Mouse (Mus musculus) erythroblast, embryonic 14.5 days (primary cell): ENCODE results near the gene Cntn5. TPM values are rescaled to one million over a fixed set of nuclear protein-coding genes. Genes with fewer than 3 reads are reported as not detected.
"Not testable (repeated sequence)": the region's sequence is repeated elsewhere in the genome, so short reads cannot be mapped to it uniquely, and the experiment has no call there.

Source experiments
- H3K27me3 ChIP-seq: 2 replicates; pipeline ENCODE4 v1.6.1; 2012; ENCODE audit warnings: inconsistent platforms; ENCODE audit not compliant: control insufficient read depth
- H3K36me3 ChIP-seq: 2 replicates; pipeline ENCODE4 v1.6.1; 2012; ENCODE audit warnings: mild to moderate bottlenecking, inconsistent platforms; ENCODE audit not compliant: control insufficient read depth
- H3K4me1 ChIP-seq: 2 replicates; pipeline ENCODE4 v1.6.1; 2012; ENCODE audit warnings: inconsistent platforms; ENCODE audit not compliant: control insufficient read depth
- H3K4me3 ChIP-seq: replicated peaks from 2 replicates; pipeline ENCODE3; 2012; ENCODE audit warnings: moderate library complexity, mild to moderate bottlenecking, inconsistent platforms
- H3K9me3 ChIP-seq: 2 replicates; pipeline ENCODE4 v1.6.1; 2012; ENCODE audit warnings: low read length, inconsistent platforms, mixed read lengths; ENCODE audit not compliant: control insufficient read depth
- GATA1 ChIP-seq: IDR thresholded peaks from 2 replicates; pipeline ENCODE4 v1.6.1; 2012; ENCODE audit warnings: low read length, inconsistent platforms, mixed read lengths
- TAL1 ChIP-seq: IDR thresholded peaks from 3 replicates; pipeline ENCODE4 v1.6.1; 2012; ENCODE audit warnings: low read length, inconsistent platforms, mixed read lengths
- polyA plus RNA-seq: library from polyadenylated mRNA; stranded (reverse); fragments of >175 nt; gene quantifications from 2 replicates; pipeline ENCODE4 v1.2.3, GENCODE M21; 2012

The Cntn5 gene
- polyA plus RNA-seq, 1 experiment = not detected

DNA sequence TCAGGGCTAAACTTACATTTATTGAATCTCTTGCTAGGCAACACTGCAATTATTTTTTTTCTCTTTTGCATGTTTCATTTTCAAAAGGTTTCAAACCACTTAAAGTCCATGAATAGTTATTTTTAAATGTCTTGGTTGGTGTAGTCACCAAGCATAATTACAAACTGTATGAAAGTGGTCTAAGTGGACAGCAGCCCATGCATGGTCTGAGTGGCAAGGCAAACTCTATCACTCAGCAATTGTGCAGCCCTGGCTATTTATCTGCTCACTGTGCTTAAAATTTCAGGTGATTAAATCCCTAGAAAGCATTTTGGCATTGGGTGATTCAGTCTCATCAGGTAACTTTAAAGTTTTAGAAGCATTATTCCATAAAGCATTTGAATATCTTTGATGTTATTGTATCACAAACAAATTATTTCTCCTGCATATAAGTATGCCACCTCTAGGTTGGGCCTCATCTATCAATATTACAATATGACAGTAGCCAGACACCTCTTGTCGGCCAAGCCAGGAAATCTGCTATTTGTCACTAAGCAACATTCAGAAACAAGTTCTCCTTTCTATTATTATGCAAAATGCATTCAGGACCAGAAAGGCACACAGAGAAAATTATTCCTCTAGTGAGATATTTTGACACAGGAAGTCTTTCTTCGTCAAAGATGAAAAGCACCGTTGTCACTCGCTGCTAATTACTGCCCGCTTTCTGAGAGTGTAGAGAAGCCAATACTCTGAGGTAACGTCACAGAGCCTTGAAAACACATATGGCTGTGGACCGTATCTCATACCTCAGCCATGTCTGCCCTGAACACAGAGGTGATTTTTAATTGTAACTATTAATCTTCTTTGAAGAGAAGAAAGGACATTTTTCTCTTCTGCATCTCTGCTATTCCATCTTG is 329.0 kb downstream of the Cntn5 start:
- TF ChIP-seq TAL1 (no peak), GATA1 (no peak)
- Histone ChIP-seq H3K27me3 (no peaks in the 10 kb centered on the region), H3K9me3 (no peaks in the 10 kb centered on the region), H3K4me3 (no peak overlapping the region), H3K4me1 (no peaks in the 10 kb centered on the region), H3K36me3 (no peaks in the 10 kb centered on the region)

DNA sequence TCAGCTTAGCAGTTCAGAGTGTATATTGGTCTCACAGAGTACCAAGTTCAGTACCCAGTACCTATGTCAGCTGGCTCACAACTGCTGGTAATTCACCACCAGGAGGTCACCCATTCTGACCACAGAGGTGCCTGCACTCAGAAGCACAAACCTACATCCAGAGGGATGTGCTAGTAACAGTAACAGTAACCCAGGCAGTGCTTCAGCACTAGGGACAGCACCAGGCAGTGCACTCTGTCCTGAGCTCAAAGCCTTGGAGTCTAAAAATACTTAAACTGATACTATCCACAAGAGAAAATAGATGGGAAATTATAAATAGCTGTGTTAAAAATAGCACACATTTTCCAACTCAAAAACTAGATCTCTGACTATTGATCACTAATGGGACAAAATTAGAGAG is 334.7 kb downstream of the Cntn5 start:
- no peaks in the 10 kb centered on the region for H3K4me1 ChIP-seq
- TF ChIP-seq TAL1 (no peak), GATA1 (no peak)
- H3K4me3 ChIP-seq = no peak overlapping the region
- no peaks in the 10 kb centered on the region for H3K27me3 ChIP-seq
- H3K36me3 ChIP-seq = no peaks in the 10 kb centered on the region
- H3K9me3 ChIP-seq = no peaks in the 10 kb centered on the region

- H3K36me3 ChIP-seq, H3K4me3 ChIP-seq, H3K27me3 ChIP-seq, H3K4me1 ChIP-seq, H3K9me3 ChIP-seq: not testable (repeated sequence)
Measured at GRCm38 (mm10) chr9:10540877-10541276, 363.7 kb downstream of the Cntn5 start.

GRCm38 (mm10) chr9:10532248-10532647 is 372.3 kb downstream of the Cntn5 start:
- H3K27me3 ChIP-seq = no peaks in the 10 kb centered on the region
- TF ChIP-seq GATA1 (no peak), TAL1 (no peak)
- no peaks in the 10 kb centered on the region for H3K9me3 ChIP-seq
- no peaks in the 10 kb centered on the region for H3K4me1 ChIP-seq
- no peaks in the 10 kb centered on the region for H3K36me3 ChIP-seq
- no peak overlapping the region for H3K4me3 ChIP-seq

GRCm38 (mm10) chr9:10531087-10531486 is 373.5 kb downstream of the Cntn5 start:
- H3K9me3 ChIP-seq = no peaks in the 10 kb centered on the region
- TF ChIP-seq TAL1 (no peak), GATA1 (no peak)
- H3K4me3 ChIP-seq = no peak overlapping the region
- H3K36me3 ChIP-seq = no peaks in the 10 kb centered on the region
- H3K4me1 ChIP-seq = no peaks in the 10 kb centered on the region
- H3K27me3 ChIP-seq = no peaks in the 10 kb centered on the region

DNA sequence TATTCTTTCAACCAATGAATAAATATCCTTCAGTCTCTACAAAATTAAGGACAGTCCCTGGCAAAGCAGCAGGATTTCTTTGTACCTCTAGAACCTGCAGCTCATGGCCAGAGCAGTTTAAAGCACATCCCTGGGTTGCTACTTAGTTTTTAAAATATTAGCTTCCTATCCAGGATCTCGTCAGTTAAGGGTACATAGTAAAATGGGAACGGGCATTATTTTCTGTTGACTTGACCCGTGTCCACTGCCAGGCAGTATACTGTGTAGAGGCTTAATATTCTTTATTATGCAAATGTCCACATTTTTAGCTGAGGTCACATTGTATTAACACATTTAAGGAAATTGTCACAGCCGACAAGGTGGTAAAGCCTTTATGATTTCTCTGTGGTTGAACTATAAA is 375.0 kb downstream of the Cntn5 start:
- Histone ChIP-seq H3K9me3 (no peaks in the 10 kb centered on the region), H3K4me1 (no peaks in the 10 kb centered on the region), H3K27me3 (no peaks in the 10 kb centered on the region), H3K4me3 (no peak overlapping the region), H3K36me3 (no peaks in the 10 kb centered on the region)
- no peak for TF ChIP-seq GATA1
- TF ChIP-seq TAL1 = no peak

- TF ChIP-seq GATA1 (no peak), TAL1 (no peak)
- H3K4me1 ChIP-seq = no peaks in the 10 kb centered on the region
- no peaks in the 10 kb centered on the region for H3K9me3 ChIP-seq
- H3K4me3 ChIP-seq = no peak overlapping the region
- no peaks in the 10 kb centered on the region for H3K27me3 ChIP-seq
- H3K36me3 ChIP-seq = no peaks in the 10 kb centered on the region
Measured at GRCm38 (mm10) chr9:10529113-10529512, 375.5 kb downstream of the Cntn5 start.

- Histone ChIP-seq H3K4me3 (no peak overlapping the region), H3K9me3 (no peaks in the 10 kb centered on the region), H3K4me1 (no peaks in the 10 kb centered on the region), H3K27me3 (no peaks in the 10 kb centered on the region), H3K36me3 (no peaks in the 10 kb centered on the region)
- TF ChIP-seq TAL1 = no peak
- TF ChIP-seq GATA1 = no peak
Measured at GRCm38 (mm10) chr9:10528692-10529091, 375.9 kb downstream of the Cntn5 start.

DNA sequence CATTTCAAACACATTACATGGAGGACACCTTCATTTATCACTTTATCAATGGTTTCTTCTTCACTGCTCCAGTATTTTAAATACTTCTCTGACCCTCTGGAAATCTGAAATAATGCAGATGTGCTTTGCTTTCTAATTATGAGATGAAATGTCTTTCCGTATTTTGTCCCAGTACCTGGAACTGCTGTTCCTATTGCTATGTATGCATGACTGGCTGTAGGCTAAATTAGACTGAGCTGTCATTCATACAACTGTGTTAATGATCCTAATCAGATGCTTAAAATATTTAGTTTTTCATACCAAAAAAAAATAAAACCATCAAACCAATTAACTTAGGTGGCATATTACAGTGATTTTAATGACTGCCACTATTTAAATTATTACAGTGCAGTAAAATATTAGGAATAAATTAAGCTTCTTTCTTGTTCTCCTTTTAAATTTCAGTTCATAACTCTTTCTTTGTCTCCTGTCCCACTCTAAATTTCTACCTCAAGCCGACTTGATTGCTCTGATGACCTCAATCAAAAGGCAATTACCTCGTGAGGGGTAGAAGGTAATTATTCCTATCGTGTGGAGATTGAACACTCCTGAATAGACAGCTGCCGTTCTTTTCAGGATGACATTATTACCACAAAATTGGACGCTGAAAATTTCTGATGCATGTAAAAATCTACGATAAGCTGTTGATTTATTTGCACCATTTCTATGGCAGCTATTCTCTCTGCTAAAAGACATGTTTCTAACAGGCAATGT is 378.5 kb downstream of the Cntn5 start:
- H3K27me3 ChIP-seq = no peaks in the 10 kb centered on the region
- no peak for TF ChIP-seq GATA1
- no peak for TF ChIP-seq TAL1
- H3K4me1 ChIP-seq = no peaks in the 10 kb centered on the region
- no peaks in the 10 kb centered on the region for H3K36me3 ChIP-seq
- no peak overlapping the region for H3K4me3 ChIP-seq
- H3K9me3 ChIP-seq = no peaks in the 10 kb centered on the region
